Mouse (Mus musculus) kidney, adult 11 months (tissue): ENCODE data around the gene Zpr1.
A peak's percentile ranks its signal among the peaks of the same experiment; 100 is the strongest.

Experiments
- DNase-seq: peaks from one replicate; pipeline ENCODE4 v3.0.0; 2022

Zpr1 gene

GRCm38 (mm10) chr9:46272677-46273454 lies at the start of gene Zpr1:
Gene Zpr1 (plus strand): TSS chr9:46273064.
- peak; percentile 91 for DNase-seq

DNA sequence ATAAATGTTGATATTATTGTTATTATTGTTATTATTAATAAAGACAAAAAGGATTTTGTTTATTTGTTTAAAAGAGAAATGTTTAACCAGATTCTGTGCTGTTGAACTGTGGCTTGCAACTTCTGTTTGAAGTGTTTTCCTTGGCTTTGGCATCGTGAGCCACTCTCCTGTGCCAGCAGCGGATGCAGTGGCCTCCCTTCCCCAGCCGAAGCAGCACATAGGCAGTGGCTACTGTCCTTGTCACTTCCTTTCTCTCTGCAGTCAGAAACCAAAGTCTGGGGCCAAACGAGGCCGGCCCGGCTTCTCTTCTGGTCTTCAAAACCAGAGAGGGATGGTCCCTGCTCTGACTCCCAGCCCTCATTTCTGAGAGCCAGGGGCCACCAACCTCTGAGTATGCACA lies 49.8 kb upstream of the Zpr1 start:
- DNase-seq: no peak

- DNase-seq: no peak
Measured at GRCm38 (mm10) chr9:46224101-46224500, 48.8 kb upstream of the Zpr1 start.

- DNase-seq: no peak
Measured at GRCm38 (mm10) chr9:46224945-46225660, 47.8 kb upstream of the Zpr1 start.

- DNase-seq: no peak
Measured at GRCm38 (mm10) chr9:46227064-46227614, 45.7 kb upstream of the Zpr1 start.

DNA sequence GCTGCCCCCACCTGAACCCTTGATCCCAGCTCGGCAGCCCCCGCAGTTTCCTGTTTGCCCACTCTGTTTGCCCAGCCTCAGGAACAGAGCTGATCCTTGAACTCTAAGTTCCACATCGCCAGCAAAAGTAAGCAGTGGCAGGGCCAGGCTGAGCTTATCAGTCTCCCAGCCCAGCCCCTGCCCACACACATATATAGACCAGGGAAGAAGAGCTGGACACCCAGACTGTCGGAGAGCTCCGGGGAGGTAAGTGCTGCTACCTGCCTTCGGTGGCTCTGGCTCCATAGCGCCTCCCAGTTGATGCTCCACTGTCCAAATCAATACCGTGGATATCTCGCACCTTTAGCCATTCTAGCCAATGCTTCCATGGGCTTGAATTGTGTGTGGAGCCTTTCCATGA lies 44.4 kb upstream of the Zpr1 start, which contains the start of gene Apoa1:
Gene Apoa1, plus strand, starts transcription at position 90 of the 400 bp plus-strand sequence.
- DNase-seq: no peak

DNA sequence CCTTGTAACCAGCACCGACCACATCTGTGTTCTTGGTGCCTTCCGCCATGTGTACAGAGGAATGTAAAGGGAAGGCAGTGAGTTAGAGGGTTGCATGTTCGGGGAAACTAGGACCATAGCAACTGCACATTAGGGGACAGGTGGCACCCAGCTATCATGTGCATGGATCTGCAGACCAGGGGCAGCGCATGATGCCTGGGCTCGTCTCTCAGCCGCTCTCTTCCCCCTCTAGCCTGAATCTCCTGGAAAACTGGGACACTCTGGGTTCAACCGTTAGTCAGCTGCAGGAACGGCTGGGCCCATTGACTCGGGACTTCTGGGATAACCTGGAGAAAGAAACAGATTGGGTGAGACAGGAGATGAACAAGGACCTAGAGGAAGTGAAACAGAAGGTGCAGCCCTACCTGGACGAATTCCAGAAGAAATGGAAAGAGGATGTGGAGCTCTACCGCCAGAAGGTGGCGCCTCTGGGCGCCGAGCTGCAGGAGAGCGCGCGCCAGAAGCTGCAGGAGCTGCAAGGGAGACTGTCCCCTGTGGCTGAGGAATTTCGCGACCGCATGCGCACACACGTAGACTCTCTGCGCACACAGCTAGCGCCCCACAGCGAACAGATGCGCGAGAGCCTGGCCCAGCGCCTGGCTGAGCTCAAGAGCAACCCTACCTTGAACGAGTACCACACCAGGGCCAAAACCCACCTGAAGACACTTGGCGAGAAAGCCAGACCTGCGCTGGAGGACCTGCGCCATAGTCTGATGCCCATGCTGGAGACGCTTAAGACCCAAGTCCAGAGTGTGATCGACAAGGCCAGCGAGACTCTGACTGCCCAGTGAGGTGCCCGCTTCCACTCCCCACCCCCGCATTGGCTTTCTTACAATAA lies 43.1 kb upstream of the Zpr1 start:
- peak; percentile 90 for DNase-seq

DNA sequence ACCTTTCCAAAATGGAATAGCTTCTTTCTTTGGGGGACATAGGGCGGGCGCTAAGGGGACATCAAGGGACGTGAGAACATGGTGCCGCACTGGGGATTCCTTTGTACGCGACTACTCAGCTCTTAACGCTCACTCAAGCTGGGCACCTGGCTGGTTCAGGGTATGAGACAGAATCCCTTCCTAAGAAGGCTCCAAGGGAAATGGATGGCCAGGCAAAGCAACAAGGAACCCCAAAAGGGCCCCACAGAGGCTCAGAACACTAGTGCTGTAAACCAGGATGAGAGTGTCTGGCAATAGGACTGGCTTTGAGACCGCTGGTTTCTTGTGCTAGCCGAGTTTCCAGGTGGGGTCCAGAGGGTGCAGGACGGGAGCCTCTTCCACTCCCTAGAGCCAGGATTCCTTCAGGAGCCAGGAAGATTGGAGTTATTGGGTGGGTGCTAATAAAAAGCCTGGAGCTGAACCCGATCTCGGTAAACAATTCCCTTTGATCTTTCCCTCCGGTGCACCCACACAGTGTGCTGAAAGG lies 42.4 kb upstream of the Zpr1 start:
- no peak for DNase-seq

- peak; percentile 76 for DNase-seq
Measured at GRCm38 (mm10) chr9:46235196-46235595, 37.7 kb upstream of the Zpr1 start.

DNA sequence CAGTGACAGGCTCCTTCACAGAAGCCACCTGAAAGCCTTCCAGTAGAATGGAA lies 37.4 kb upstream of the Zpr1 start, which contains the start of gene Apoc3:
Gene Apoc3, minus strand, starts transcription at position 41 of the 53 bp plus-strand sequence.
- no peak for DNase-seq

- DNase-seq: peak; percentile 53
Measured at GRCm38 (mm10) chr9:46235649-46236048, 37.2 kb upstream of the Zpr1 start.

- no peak for DNase-seq
Measured at GRCm38 (mm10) chr9:46238850-46239249, 34.0 kb upstream of the Zpr1 start.

- DNase-seq: peak; percentile 38
Measured at GRCm38 (mm10) chr9:46240526-46241153, 32.2 kb upstream of the Zpr1 start, which contains the start of gene Apoa4. Gene Apoa4 (plus strand): TSS chr9:46240696.

DNA sequence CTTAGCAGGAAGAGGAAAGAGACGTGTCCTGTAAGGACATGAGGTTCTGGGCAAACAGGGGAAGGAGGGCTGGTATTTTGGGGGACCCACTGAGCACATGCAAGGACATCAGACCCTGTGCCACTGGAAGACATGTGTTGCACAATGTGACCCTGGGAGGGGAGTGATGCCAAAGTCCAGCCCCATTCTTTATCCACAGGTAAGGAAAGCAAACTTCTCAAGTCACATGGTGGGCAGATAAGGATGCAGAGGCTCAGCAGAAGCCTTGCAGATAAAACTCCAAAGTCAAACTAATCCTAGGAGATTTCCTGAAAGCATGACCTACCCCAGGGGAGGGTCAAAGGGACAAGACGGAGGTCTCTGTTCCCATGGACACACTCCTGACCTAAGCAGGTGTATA lies 31.0 kb upstream of the Zpr1 start:
- no peak for DNase-seq

GRCm38 (mm10) chr9:46243122-46243521 lies 29.7 kb upstream of the Zpr1 start:
- DNase-seq: no peak

DNA sequence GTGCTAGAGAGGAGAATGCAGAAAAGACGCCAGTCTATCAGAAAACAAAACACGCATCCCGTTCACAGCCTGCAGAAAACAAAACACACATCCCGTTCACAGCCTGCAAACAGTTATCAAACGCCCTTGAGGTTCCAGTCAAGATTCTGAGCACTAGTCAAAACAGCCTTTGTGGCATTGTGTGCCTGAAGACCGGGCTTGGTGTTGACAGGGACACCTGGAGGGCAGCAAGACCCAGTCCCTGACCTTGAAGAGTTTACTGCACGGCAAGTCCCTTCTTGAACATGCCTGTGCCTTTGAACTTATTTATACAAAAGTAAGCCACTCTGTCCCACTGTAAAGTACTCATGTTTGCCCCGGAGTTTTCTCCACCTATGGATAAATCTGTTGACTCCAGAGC lies 29.3 kb upstream of the Zpr1 start:
- DNase-seq: no peak

DNA sequence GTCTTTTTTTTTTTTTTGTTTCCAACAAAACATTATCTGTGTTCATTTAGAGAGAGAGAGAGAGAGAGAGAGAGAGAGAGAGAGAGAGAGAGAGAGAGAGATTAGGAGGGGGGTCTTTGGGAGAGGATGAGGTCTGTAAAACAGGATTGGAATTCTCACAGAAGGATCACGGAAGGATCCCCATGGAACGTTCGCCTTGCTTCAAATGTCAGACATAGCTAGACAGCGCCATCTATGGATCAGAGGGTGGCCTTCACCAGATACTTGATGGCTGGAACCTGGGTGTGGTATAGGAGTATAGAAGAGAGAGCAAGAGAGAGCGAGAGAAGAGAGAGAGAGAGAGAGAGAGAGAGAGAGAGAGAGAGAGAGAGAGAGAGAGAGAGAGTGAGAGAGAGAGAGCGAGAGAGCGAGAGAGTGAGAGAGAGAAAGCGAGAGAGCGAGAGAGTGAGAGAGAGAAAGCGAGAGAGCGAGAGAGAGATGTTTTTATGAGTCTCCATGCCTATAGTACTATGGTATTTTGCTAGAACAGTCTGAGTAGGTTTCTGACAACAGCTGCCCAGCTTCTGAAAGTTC lies 26.0 kb upstream of the Zpr1 start:
- peak; percentile 43 for DNase-seq

DNA sequence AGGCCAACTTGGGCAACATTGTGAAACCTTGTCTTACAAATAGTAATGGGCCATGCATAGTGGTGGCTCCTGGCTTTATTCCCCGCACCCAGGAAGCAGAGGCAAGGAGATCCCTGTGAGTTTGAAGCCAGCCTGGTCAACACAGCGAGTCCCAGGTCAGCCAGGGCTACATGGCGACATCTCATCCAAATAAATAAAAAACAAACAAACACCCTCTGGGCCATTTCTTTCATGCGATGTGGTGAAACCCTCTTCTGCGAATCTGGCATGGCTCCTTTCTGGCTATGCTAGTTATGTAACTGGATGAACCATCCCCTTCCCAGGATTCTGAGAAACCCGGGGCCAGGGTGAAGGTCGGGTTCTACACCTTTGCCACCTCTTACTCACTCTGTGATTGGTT lies 16.7 kb upstream of the Zpr1 start:
- no peak for DNase-seq

DNA sequence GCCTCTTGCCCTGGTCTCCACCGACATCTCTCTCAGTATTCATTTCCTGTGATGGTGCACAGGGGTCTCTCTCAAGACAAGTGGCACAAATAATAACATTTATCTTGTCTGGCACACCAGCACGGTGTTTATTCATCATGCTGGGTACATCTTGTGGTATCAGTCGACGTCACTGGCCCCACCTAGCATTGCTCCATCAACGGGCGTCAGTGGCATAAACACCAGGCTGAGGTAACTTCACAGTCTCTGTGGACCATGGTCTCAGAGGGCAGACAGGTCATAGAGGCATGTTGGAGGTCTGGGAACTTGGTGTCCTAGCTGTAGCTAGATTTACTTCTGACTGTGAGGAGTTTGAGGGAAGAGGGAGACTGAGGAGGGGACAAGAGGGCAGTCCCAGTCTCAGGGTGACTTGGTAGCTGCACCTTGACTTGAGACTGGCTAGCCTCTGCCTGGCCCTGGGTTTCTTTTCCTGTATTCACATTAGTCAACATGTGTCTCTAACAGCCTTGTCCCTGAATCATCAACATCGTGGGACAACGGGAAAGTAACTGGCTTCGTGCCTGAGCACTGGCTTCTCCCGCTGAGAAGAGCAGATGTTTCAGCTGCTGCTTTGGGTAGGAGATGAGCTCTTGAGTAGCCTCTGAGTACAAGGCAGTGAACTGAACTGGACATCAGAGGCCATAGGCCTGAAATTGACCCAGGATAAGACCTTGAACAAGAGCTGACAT lies 16.0 kb upstream of the Zpr1 start:
- DNase-seq: no peak

GRCm38 (mm10) chr9:46257546-46257945 lies 15.3 kb upstream of the Zpr1 start:
- DNase-seq: no peak

GRCm38 (mm10) chr9:46259111-46259510 lies 13.8 kb upstream of the Zpr1 start:
- no peak for DNase-seq

GRCm38 (mm10) chr9:46261131-46261530 lies 11.7 kb upstream of the Zpr1 start:
- DNase-seq: no peak
